Mouse (Mus musculus) heart, postnatal 0 days (tissue): ENCODE measurements around the gene Atp11b.

Experiments used
- CTCF ChIP-seq: IDR thresholded peaks from 2 replicates; pipeline ENCODE4 v1.5.1; 2016; ENCODE audit warnings: antibody characterized with exemption, control low read depth, low read depth
- EP300 ChIP-seq: IDR thresholded peaks from 2 replicates; pipeline ENCODE4 v1.6.1; 2016; ENCODE audit warnings: antibody characterized with exemption, low read depth

DNA sequence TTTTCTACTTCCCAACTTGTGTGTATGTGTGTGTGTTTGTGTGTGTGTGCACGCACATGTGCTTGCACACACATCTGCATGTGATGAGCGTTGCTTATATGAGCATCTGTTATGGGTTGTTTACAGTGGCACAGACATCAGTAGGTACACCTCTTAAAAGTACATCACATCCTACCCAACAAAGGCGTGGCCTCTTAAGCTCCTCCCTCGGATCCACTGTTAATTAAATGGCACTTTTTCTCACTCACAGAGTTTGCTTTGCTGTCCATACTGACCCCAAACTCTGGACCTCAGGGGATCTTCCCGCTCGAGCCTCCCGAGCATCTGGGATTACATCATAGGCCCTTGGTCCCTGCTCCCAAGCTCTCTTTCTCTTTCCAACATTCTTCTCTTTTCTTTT, 31.1 kb upstream of the Atp11b start:
- no peak for TF ChIP-seq CTCF
- no peak for TF ChIP-seq EP300
